Mouse (Mus musculus): ENCODE data around the gene Exoc3l. TPM values are rescaled to one million over a fixed set of nuclear protein-coding genes. Genes with fewer than 3 reads are reported as not detected.

The Exoc3l gene
- total and polyA plus RNA-seq, 3 experiments: 4.4 to 10.9 (median 7.5) TPM

DNA sequence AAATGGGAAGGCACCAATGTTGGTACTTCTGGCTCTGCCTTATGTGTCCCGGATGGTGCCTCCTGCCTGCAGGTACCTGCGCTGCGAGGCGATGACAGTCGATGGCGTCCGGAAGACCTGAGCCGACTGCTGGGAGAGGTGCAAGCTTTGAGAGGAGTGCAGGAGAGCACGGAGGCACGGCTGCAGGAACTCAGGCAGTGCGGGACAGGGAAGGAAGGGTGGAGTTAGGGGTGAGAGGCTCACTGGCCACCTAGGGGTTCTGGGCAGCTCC lies 25.1 kb downstream of the Exoc3l start:
- dilution Hi-C loops (cut with MboI; ENCODE audit: extremely low pct_ligation_motif_present, extremely low pct_unique_long_range_greater_than_20kb, low sequenced_read_pairs) (no loop called here), in situ Hi-C loops (cut with MboI; ENCODE audit: low pct_ligation_motif_present, low pct_unique_long_range_greater_than_20kb, low sequenced_read_pairs) (no loop called here)
- Histone ChIP-seq H3K4me1 (ENCODE audit: control insufficient read depth in 1 of 2, insufficient read depth in 2 of 2) (peaks cover 0 to 16% of the 10 kb centered on the region in 2 experiments; a peak in 2 of 4 replicates), H3K9me3 (replicated peaks; ENCODE audit: low read length) (peaks cover 19% of the 10 kb centered on the region), H3K4me3 (replicated peaks in 1 of 3; ENCODE audit: low read depth in 2 of 3, low read length in 2 of 3, poor library complexity in 1 of 3) (no peak overlapping the region), H3K4me2 (ENCODE audit: insufficient read depth, low read depth, poor library complexity, severe bottlenecking) (no peak overlapping the region), H3K36me3 (replicated peaks in 1 of 2; ENCODE audit: control insufficient read depth in 1 of 2, insufficient read depth in 1 of 2, low read length in 1 of 2) (peaks cover 22 to 37% of the 10 kb centered on the region in 2 experiments), H3K27ac (ENCODE audit: insufficient read depth, low read depth) (no peak overlapping the region), H3K9ac (ENCODE audit: insufficient read depth, low read depth) (no peak overlapping the region), H3K27me3 (replicated peaks) (no peaks in the 10 kb centered on the region), H3K79me2 (replicated peaks; ENCODE audit: control insufficient read depth, extremely low read depth, insufficient read depth, poor library complexity, severe bottlenecking) (no peaks in the 10 kb centered on the region)
- TF ChIP-seq TCF12 (IDR thresholded peaks at IDR 0.05; ENCODE audit: low read depth, low read length): no peak
- no peak for TF ChIP-seq JUN (IDR thresholded peaks at IDR 0.05; ENCODE audit: insufficient read depth, low read depth, low read length)
- TF ChIP-seq USF1 (IDR thresholded peaks at IDR 0.05; ENCODE audit: low read depth, low read length): no peak
- TF ChIP-seq BHLHE40 (IDR thresholded peaks at IDR 0.05; ENCODE audit: low read depth, low read length): no peak
- no peak for TF ChIP-seq E2F4 (IDR thresholded peaks at IDR 0.05; ENCODE audit: insufficient replicate concordance, low read depth, low read length)
- TF ChIP-seq KAT2A (IDR thresholded peaks at IDR 0.05; ENCODE audit: insufficient replicate concordance, low read length): no peak
- no peak for TF ChIP-seq EP300 (IDR thresholded peaks at IDR 0.05; ENCODE audit: low read length)
- TF ChIP-seq GABPA (IDR thresholded peaks at IDR 0.05; ENCODE audit: insufficient replicate concordance, low read depth, low read length): no peak
- no peak for TF ChIP-seq SIN3A (IDR thresholded peaks at IDR 0.05; ENCODE audit: low read length)
- TF ChIP-seq MYC (IDR thresholded peaks at IDR 0.05; ENCODE audit: low read depth, low read length): no peak
- DNase-seq (ENCODE audit: extremely low read depth): no peak

DNA sequence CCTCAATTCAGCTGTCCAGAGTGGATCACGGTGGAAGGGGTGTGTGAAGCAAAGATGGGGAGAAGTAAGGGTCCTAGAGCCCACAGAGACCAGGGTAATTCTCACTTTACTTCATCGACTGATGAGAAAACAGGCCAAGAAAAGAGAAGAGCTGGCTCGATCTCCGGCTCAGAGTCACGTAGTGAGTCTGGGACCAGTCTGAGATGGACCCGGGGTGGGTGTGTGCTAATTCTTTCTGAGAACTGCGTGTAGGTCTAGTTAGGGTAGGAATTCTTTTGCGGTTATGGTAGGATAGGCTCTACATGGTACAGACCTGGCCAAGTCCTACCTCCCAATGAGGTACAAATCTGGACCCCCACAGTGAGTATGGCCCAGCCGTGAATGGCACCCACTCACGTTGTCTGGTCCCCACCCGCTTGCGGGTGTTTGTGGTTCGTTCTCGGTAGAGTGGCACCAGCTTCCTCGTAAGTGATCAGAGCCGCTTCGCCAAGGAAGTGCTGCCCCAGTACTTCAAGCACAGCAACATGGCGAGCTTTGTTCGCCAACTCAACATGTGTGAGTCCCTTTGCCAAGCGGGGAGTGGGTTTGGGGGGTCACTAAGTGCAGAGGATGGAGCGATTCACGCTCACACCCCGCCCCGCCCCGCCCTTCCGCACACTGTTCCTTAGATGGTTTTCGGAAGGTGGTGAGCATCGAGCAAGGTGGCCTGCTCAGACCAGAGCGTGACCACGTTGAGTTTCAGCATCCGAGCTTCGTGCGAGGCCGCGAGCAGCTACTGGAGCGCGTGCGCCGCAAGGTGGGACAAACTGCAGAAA lies 25.6 kb downstream of the Exoc3l start:
- H3K27ac ChIP-seq (ENCODE audit: insufficient read depth, low read depth): no peak overlapping the region
- dilution Hi-C loops (cut with MboI; ENCODE audit: extremely low pct_ligation_motif_present, extremely low pct_unique_long_range_greater_than_20kb, low sequenced_read_pairs): no loop called here
- in situ Hi-C loops (cut with MboI; ENCODE audit: low pct_ligation_motif_present, low pct_unique_long_range_greater_than_20kb, low sequenced_read_pairs): no loop called here
- peaks cover 0 to 16% of the 10 kb centered on the region in 2 experiments; a peak in 2 of 4 replicates for H3K4me1 ChIP-seq (ENCODE audit: control insufficient read depth in 1 of 2, insufficient read depth in 2 of 2)
- H3K9me3 ChIP-seq (replicated peaks; ENCODE audit: low read length): peaks cover 19% of the 10 kb centered on the region
- no peak overlapping the region for H3K4me2 ChIP-seq (ENCODE audit: insufficient read depth, low read depth, poor library complexity, severe bottlenecking)
- DNase-seq (ENCODE audit: extremely low read depth): no peak
- H3K27me3 ChIP-seq (replicated peaks): no peaks in the 10 kb centered on the region
- H3K4me3 ChIP-seq (replicated peaks in 1 of 3; ENCODE audit: low read depth in 2 of 3, low read length in 2 of 3, poor library complexity in 1 of 3): no peak overlapping the region
- TF ChIP-seq CTCF (conservative IDR thresholded peaks at IDR 0.05 in 1 of 2, IDR thresholded peaks at IDR 0.05 in 1 of 2; ENCODE audit: low read depth in 2 of 2, low read length in 2 of 2) (no peak), E2F4 (IDR thresholded peaks at IDR 0.05; ENCODE audit: insufficient replicate concordance, low read depth, low read length) (no peak)
- peaks cover 22 to 37% of the 10 kb centered on the region in 2 experiments for H3K36me3 ChIP-seq (replicated peaks in 1 of 2; ENCODE audit: control insufficient read depth in 1 of 2, insufficient read depth in 1 of 2, low read length in 1 of 2)
- no peak overlapping the region for H3K9ac ChIP-seq (ENCODE audit: insufficient read depth, low read depth)
- H3K79me2 ChIP-seq (replicated peaks; ENCODE audit: control insufficient read depth, extremely low read depth, insufficient read depth, poor library complexity, severe bottlenecking): no peaks in the 10 kb centered on the region

DNA sequence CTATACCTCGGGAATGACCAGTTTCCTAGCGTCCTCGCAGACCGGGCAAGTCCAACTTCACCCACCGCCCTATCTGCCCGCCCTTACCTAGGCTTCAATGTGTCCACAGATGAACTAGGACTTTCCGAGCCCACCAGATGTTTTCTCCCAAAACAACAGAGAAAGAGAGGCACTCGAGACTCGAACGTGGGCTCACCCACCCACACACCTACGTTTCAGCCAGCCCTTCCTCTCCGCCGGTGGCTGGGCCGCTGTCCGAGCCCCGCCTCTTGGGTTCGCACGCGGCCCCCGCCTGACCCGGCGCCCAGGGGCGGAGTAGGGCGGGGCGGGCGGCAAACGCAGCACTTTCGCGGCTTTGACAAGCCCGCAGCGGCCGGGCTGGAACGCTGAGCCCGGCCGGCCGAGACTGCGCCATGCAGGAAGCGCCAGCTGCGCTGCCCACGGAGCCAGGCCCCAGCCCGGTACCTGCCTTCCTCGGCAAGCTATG lies 26.4 kb downstream of the Exoc3l start, which contains the start of gene Hsf4:
Gene Hsf4, plus strand, starts transcription at position 341 of the 487 bp plus-strand sequence.
- no peak within 1 kb of the TSS for H3K4me3 ChIP-seq (replicated peaks in 1 of 3; ENCODE audit: low read depth in 2 of 3, low read length in 2 of 3, poor library complexity in 1 of 3)

More for the DNA sequence above, 26.4 kb downstream of the Exoc3l start, which contains the start of gene Hsf4:
- H3K9ac ChIP-seq (ENCODE audit: insufficient read depth, low read depth): no peak within 1 kb of the TSS
- DNase-seq (ENCODE audit: extremely low read depth): no peak
- no peaks in the 10 kb centered on the region for H3K79me2 ChIP-seq (replicated peaks; ENCODE audit: control insufficient read depth, extremely low read depth, insufficient read depth, poor library complexity, severe bottlenecking)
- H3K4me2 ChIP-seq (ENCODE audit: insufficient read depth, low read depth, poor library complexity, severe bottlenecking): no peak within 1 kb of the TSS
- dilution Hi-C loops (cut with MboI; ENCODE audit: extremely low pct_ligation_motif_present, extremely low pct_unique_long_range_greater_than_20kb, low sequenced_read_pairs) (no loop called here), in situ Hi-C loops (cut with MboI; ENCODE audit: low pct_ligation_motif_present, low pct_unique_long_range_greater_than_20kb, low sequenced_read_pairs) (no loop called here)
- H3K4me1 ChIP-seq (ENCODE audit: control insufficient read depth in 1 of 2, insufficient read depth in 2 of 2): peaks cover 0 to 16% of the 10 kb centered on the region in 2 experiments; a peak in 2 of 4 replicates
- no peak within 1 kb of the TSS for H3K27ac ChIP-seq (ENCODE audit: insufficient read depth, low read depth)
- TF ChIP-seq GABPA (IDR thresholded peaks at IDR 0.05; ENCODE audit: insufficient replicate concordance, low read depth, low read length) (no peak), UBTF (IDR thresholded peaks at IDR 0.05; ENCODE audit: low read depth, low read length) (no peak), JUN (IDR thresholded peaks at IDR 0.05; ENCODE audit: insufficient read depth, low read depth, low read length) (no peak), ETS1 (conservative IDR thresholded peaks at IDR 0.05; ENCODE audit: low read depth, low read length) (no peak), MAFK (IDR thresholded peaks at IDR 0.05; ENCODE audit: insufficient replicate concordance, low read length) (no peak), RAD21 (IDR thresholded peaks at IDR 0.05; ENCODE audit: low read depth, low read length) (no peak), CHD1 (IDR thresholded peaks at IDR 0.05; ENCODE audit: low read depth, low read length) (no peak), IRF4 (IDR thresholded peaks at IDR 0.05; ENCODE audit: low read depth, low read length) (no peak), TCF12 (IDR thresholded peaks at IDR 0.05; ENCODE audit: low read depth, low read length) (no peak), MAZ (IDR thresholded peaks at IDR 0.05; ENCODE audit: low read depth, low read length) (no peak), JUND (conservative IDR thresholded peaks at IDR 0.05; ENCODE audit: low read depth, low read length) (no peak), ZC3H11A (IDR thresholded peaks at IDR 0.05; ENCODE audit: low read depth, low read length) (no peak), ZKSCAN1 (IDR thresholded peaks at IDR 0.05; ENCODE audit: borderline replicate concordance, low read depth, low read length) (no peak), HCFC1 (IDR thresholded peaks at IDR 0.05; ENCODE audit: low read depth, low read length) (no peak), POLR2AphosphoS2 (IDR thresholded peaks at IDR 0.05; ENCODE audit: low read depth, low read length) (no peak)
- H3K36me3 ChIP-seq (replicated peaks in 1 of 2; ENCODE audit: control insufficient read depth in 1 of 2, insufficient read depth in 1 of 2, low read length in 1 of 2): peaks cover 22 to 37% of the 10 kb centered on the region in 2 experiments
- H3K27me3 ChIP-seq (replicated peaks): no peaks in the 10 kb centered on the region
- H3K9me3 ChIP-seq (replicated peaks; ENCODE audit: low read length): peaks cover 19% of the 10 kb centered on the region

Data from CH12.LX (cell line).